Mouse (Mus musculus): ENCODE results near the gene Gstt4. TPM values are rescaled to one million over a fixed set of nuclear protein-coding genes. Genes with fewer than 3 reads are reported as not detected.
"Not testable (repeated sequence)": the region's sequence is repeated elsewhere in the genome, so short reads cannot be mapped to it uniquely, and the experiment has no call there.

Gstt4 gene
- total and polyA plus RNA-seq, 2 experiments from 2014 or later = not detected

DNA sequence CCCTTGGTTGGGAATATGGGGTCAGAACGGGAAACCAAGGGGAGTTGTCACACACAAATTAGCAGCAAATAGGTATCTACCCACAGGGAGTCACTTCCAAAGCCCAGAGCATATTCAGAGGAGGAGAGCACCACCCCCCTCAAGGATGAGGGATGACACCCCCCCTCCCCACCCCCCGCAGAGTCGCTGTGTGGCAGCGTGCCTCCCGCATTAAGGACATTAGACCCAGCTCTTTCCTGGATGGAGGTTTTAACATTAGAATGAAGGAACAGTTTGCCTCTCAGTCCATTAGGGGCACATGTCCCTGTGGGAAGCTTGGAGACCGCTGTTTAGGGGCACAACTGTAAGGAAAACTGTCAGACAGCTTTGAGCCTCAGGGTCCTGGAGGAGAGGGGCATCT, 28.7 kb upstream of the Gstt4 start:
- H3K27ac ChIP-seq (ENCODE audit: low read depth, low read length) = no peak overlapping the region
- no peak overlapping the region for H3K9ac ChIP-seq
- H3K36me3 ChIP-seq (ENCODE audit: insufficient read depth) = no peaks in the 10 kb centered on the region
- TF ChIP-seq CTCF (IDR thresholded peaks at IDR 0.05; ENCODE audit: low read depth) = 0 out of 2 replicates have a peak, but pooled peaks have one; percentile 4
- 7% methylated on average over 6 of the region's 6 CpGs for WGBS
- H3K9me3 ChIP-seq (ENCODE audit: low read length) = no peaks in the 10 kb centered on the region
- no peak overlapping the region for H3K4me3 ChIP-seq (ENCODE audit: low read depth, low read length)
- DNase-seq (no peak), ATAC-seq (no peak)
- no peak overlapping the region for H3K4me2 ChIP-seq (ENCODE audit: low read depth)
- H3K4me1 ChIP-seq (ENCODE audit: insufficient read depth) = peaks cover 4% of the 10 kb centered on the region; the same call in 1 of the 2 replicates
- H3K27me3 ChIP-seq (ENCODE audit: insufficient read depth, low read length) = no peaks in the 10 kb centered on the region

DNA sequence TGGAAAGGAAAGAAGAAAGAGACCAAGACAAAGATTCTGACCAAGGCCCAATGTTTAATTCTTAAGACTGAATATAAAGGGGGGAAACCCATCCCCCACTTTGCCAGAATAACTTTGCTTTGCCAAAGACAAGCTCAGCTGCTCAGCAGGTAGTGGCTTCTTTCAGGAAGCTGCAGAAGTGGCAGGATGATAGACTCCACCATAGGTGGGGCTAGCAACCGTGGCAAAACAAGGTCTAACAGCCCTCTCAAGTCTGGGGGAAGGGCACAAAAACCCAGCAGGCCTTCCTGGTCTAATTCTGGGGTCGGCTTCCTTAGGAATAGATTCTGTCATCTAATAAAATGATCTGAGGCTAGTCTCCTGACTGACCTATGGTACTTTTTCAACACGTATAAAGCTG, 26.0 kb upstream of the Gstt4 start:
- H3K4me1 ChIP-seq (ENCODE audit: insufficient read depth) = peaks cover 4% of the 10 kb centered on the region; the same call in 1 of the 2 replicates
- no peak overlapping the region for H3K27ac ChIP-seq (ENCODE audit: low read depth, low read length)
- no peak overlapping the region for H3K9ac ChIP-seq
- no peaks in the 10 kb centered on the region for H3K27me3 ChIP-seq (ENCODE audit: insufficient read depth, low read length)
- H3K9me3 ChIP-seq (ENCODE audit: low read length) = no peaks in the 10 kb centered on the region
- TF ChIP-seq CTCF (IDR thresholded peaks at IDR 0.05; ENCODE audit: low read depth) = no peak
- H3K36me3 ChIP-seq (ENCODE audit: insufficient read depth) = no peaks in the 10 kb centered on the region
- no peak overlapping the region for H3K4me2 ChIP-seq (ENCODE audit: low read depth)
- WGBS = 26% methylated on average over 3 of the region's 3 CpGs
- no peak for DNase-seq
- H3K4me3 ChIP-seq (ENCODE audit: low read depth, low read length) = no peak overlapping the region
- ATAC-seq = no peak

DNA sequence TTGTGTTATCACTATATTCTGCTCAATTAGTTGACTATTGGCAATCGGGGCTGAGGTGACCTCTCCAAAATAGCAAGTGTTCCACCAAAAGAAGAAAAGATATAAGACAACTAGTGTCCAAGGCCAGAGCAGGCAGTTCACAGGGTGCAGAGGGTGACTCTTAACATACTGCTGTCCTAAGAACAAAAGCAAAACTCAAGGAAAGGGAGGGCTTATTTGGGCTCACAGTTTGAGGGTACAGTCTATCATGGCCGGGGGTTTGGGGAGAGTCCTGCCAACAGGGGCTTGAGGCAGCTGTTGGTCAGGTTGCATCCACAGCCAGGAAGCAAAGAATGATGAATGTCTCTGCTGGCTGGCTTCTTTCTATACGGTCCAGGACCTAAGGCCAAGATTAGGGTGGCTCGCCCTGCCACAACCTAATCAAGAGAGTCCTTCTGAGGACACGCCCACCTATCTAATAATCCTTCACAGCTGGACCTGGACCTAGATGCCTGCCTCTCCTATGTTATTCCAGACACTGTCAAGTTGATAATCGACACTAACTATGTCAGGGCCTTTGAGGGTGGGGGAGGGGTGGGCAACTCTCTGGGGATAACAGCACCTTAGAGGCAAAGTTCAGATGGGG, 23.1 kb upstream of the Gstt4 start:
- Histone ChIP-seq H3K27me3 (ENCODE audit: insufficient read depth, low read length) (no peaks in the 10 kb centered on the region), H3K4me2 (ENCODE audit: low read depth) (no peak overlapping the region), H3K27ac (ENCODE audit: low read depth, low read length) (no peak overlapping the region), H3K4me3 (ENCODE audit: low read depth, low read length) (no peak overlapping the region), H3K9ac (no peak overlapping the region), H3K4me1 (ENCODE audit: insufficient read depth) (peaks cover 4% of the 10 kb centered on the region; the same call in 1 of the 2 replicates), H3K36me3 (ENCODE audit: insufficient read depth) (no peaks in the 10 kb centered on the region), H3K9me3 (ENCODE audit: low read length) (no peaks in the 10 kb centered on the region)
- 87% methylated on average over 6 of the region's 6 CpGs for WGBS
- ATAC-seq (no peak), DNase-seq (no peak)
- no peak for TF ChIP-seq CTCF (IDR thresholded peaks at IDR 0.05; ENCODE audit: low read depth)

DNA sequence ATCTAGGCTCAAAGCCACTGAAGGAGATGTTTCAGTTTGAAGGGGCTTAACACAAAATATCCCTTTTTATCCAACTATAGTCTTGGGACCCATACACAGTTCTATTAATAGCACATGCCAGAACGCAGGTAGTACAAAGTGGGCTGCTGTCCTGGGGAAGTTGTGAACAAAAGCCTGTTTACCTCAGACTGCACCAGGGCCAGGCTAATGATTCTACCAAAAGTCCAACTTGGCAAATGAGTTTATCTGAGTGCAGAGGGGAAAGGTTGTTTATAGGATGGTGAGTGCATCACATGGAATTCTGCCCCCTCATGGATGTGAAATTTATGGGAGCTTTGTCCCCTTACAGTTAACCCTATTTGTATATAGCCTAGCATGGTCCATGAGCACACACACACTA, 22.5 kb upstream of the Gstt4 start:
- Histone ChIP-seq H3K4me2 (ENCODE audit: low read depth) (no peak overlapping the region), H3K27me3 (ENCODE audit: insufficient read depth, low read length) (no peaks in the 10 kb centered on the region), H3K4me3 (ENCODE audit: low read depth, low read length) (no peak overlapping the region), H3K27ac (ENCODE audit: low read depth, low read length) (no peak overlapping the region), H3K9me3 (ENCODE audit: low read length) (no peaks in the 10 kb centered on the region), H3K4me1 (ENCODE audit: insufficient read depth) (peaks cover 4% of the 10 kb centered on the region; the same call in 1 of the 2 replicates), H3K9ac (no peak overlapping the region), H3K36me3 (ENCODE audit: insufficient read depth) (no peaks in the 10 kb centered on the region)
- DNase-seq (no peak), ATAC-seq (no peak)
- TF ChIP-seq CTCF (IDR thresholded peaks at IDR 0.05; ENCODE audit: low read depth) = no peak
- WGBS = 28% methylated on average over 1 of the region's 1 CpGs

DNA sequence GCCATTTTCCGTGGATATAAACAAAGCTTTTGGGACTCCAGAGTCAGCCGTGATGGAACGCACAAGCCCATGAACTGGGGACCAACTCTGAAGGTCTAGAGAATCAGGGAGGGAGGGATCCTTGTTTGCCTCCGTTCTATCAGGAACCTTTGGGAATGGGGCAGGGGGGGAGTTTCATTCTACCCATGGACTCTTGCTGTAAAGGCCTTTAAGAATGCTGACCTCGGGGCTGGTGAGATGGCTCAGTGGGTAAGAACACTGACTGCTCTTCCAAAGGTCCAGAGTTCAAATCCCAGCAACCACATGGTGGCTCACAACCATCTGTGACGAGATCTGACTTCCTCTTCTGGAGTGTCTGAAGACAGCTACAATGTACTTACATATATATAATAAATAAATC, 21.6 kb upstream of the Gstt4 start:
- 85% methylated on average over 6 of the region's 6 CpGs for WGBS
- DNase-seq; H3K4me2 ChIP-seq (ENCODE audit: low read depth): not testable (repeated sequence)

DNA sequence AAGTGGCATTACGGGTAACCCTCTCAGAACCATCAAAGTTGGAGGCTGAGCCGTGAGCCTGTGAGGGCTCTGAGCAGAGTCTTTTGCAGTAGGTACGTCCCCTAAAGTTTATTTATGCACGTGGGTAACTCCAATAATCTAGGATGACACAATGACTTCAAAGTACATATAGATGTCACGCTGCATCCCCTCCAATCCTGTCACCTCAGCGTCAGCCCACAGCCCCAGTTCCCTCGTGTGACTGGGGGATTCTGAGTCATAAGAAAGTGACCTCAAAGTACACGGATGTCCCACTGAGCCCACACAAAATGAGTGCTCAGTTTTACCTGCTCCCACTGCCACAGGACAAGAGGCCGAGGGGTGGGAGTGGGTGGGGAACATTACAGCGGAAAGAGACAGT, 16.7 kb upstream of the Gstt4 start:
- no peak overlapping the region for H3K4me2 ChIP-seq (ENCODE audit: low read depth)
- DNase-seq (no peak), ATAC-seq (no peak)
- WGBS = 88% methylated on average over 10 of the region's 10 CpGs
- H3K4me3 ChIP-seq (ENCODE audit: low read depth, low read length) = no peak overlapping the region
- H3K36me3 ChIP-seq (ENCODE audit: insufficient read depth) = no peaks in the 10 kb centered on the region
- H3K9ac ChIP-seq = no peak overlapping the region
- no peaks in the 10 kb centered on the region for H3K9me3 ChIP-seq (ENCODE audit: low read length)
- H3K4me1 ChIP-seq (ENCODE audit: insufficient read depth) = peaks cover 17% of the 10 kb centered on the region
- H3K27me3 ChIP-seq (ENCODE audit: insufficient read depth, low read length) = peaks cover 9% of the 10 kb centered on the region
- H3K27ac ChIP-seq (ENCODE audit: low read depth, low read length) = no peak overlapping the region
- TF ChIP-seq CTCF (IDR thresholded peaks at IDR 0.05; ENCODE audit: low read depth) = no peak

More for the DNA sequence above, 21.6 kb upstream of the Gstt4 start:
- H3K9ac ChIP-seq; ATAC-seq; H3K4me1 ChIP-seq (ENCODE audit: insufficient read depth); H3K27ac ChIP-seq (ENCODE audit: low read depth, low read length); H3K36me3 ChIP-seq (ENCODE audit: insufficient read depth); H3K4me3 ChIP-seq (ENCODE audit: low read depth, low read length); H3K9me3 ChIP-seq (ENCODE audit: low read length); H3K27me3 ChIP-seq (ENCODE audit: insufficient read depth, low read length): not testable (repeated sequence)

DNA sequence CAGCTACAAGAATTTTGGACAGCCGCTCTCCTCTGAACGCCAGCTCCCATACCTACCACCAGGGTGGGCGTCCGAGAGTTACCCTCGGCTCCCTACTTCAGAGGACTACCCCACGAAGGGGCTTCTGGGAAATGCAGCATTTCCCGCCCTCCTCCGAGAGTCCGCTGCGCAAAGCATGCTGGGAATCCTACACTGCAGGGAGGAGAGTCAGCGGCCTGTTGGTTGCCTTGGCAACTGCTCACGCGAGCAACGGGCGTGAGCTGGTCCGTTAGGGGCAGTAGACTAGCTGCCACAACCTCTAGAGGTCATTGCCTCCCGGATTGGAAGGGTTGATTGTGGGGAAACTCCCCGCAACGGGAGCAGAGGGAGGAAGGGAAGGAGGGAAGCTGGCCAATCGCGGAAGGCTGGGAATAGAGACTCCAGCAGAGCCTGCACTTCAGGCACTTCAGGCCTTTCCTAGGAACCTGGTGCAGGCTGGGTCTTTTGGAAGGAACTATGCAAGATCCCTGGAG, 15.0 kb upstream of the Gstt4 start, which contains the start of gene Gstt2:
Gene Gstt2 (minus strand): TSS at position 177 of the 512 bp plus-strand sequence.
- peaks cover 23% of the 10 kb centered on the region for H3K27me3 ChIP-seq (ENCODE audit: insufficient read depth, low read length)
- no peaks in the 10 kb centered on the region for H3K9me3 ChIP-seq (ENCODE audit: low read length)
- H3K27ac ChIP-seq (ENCODE audit: low read depth, low read length) = peak within 1 kb of the TSS; percentile 86
- no peaks in the 10 kb centered on the region for H3K36me3 ChIP-seq (ENCODE audit: insufficient read depth)
- peak within 1 kb of the TSS; percentile 63 for H3K9ac ChIP-seq
- H3K4me1 ChIP-seq (ENCODE audit: insufficient read depth) = peaks cover 20% of the 10 kb centered on the region
- DNase-seq = peak; percentile 95
- peak; percentile 90 for ATAC-seq
- peak within 1 kb of the TSS; percentile 48 for H3K4me3 ChIP-seq (ENCODE audit: low read depth, low read length)
- H3K4me2 ChIP-seq (ENCODE audit: low read depth) = peak within 1 kb of the TSS; percentile 69
- peak; percentile 60 for TF ChIP-seq CTCF (IDR thresholded peaks at IDR 0.05; ENCODE audit: low read depth)
- 1% methylated on average over 21 of the region's 21 CpGs for WGBS

Measured in forebrain, postnatal 0 days (tissue).